ENCODE assay signal across 8 mouse cellular contexts in genomic region chrX:167208978-167209754, GRCm38 (mm10). TPM values are rescaled to one million over a fixed set of nuclear protein-coding genes. Genes with fewer than 3 reads are reported as not detected.
DNase-seq lines count a peak whose midpoint lies in the region; ATAC-seq and TF ChIP-seq lines count a peak whose summit lies in the region.

Gene Tmsb4x (minus strand): TSS chrX:167209315.

- peak within 1 kb of the TSS; percentile 83 for H3K9ac ChIP-seq in hindbrain, embryonic 16.5 days (ENCODE audit: low read depth, low read length)

- 17% methylated on average over 39 of the region's 39 CpGs for WGBS in hindbrain, embryonic 16.5 days

- peak within 1 kb of the TSS; percentile 79 for H3K27ac ChIP-seq in gastrocnemius, adult 2 months
- peak within 1 kb of the TSS; percentile 92 for H3K27ac ChIP-seq in hindbrain, embryonic 16.5 days (ENCODE audit: low read depth, low read length)

- DNase-seq in WW6 (ENCODE audit: low read depth, low spot score): peak; percentile 52
- DNase-seq in gastrocnemius, adult 2 months: peak; percentile 87
- peak in 1 of 2 experiments; percentile 69 for DNase-seq in left cerebral cortex, adult 8-10 months (ENCODE audit: low spot score in 2 of 2)
- DNase-seq in right cerebral cortex, adult 18-20 months: peak; percentile 71
- peak; percentile 43 for DNase-seq in urinary bladder, postnatal 10 days (ENCODE audit: low spot score)

- no peak for TF ChIP-seq CTCF in gastrocnemius, adult 2 months (IDR thresholded peaks at IDR 0.05)

- H3K27me3 ChIP-seq in hindbrain, embryonic 16.5 days (replicated peaks; ENCODE audit: control insufficient read depth, insufficient read depth, low read length): no peaks in the 10 kb centered on the region; the same call in 1 of the 2 replicates

- peak; percentile 62 for ATAC-seq in common myeloid progenitor, adult 5-6 weeks (replicated peaks; ENCODE audit: low read depth, poor library complexity, severe bottlenecking)
- ATAC-seq in hindbrain, embryonic 16.5 days: peak; percentile 93
- ATAC-seq in megakaryocyte, adult 5-6 weeks (ENCODE audit: poor library complexity, severe bottlenecking): peak; percentile 58

- H3K9me3 ChIP-seq in hindbrain, embryonic 16.5 days (ENCODE audit: control insufficient read depth, low read length): no peaks in the 10 kb centered on the region

- H3K4me3 ChIP-seq in gastrocnemius, adult 2 months: peak within 1 kb of the TSS; percentile 84
- peak within 1 kb of the TSS; percentile 53 for H3K4me3 ChIP-seq in hindbrain, embryonic 16.5 days (ENCODE audit: low read length)

- intact Hi-C loops in gastrocnemius, adult 2 months (cut with DNase I): loop anchor here (10.0 kb wide), 2 partner anchors 54 to 124 kb away; no protein-coding TSS in a partner anchor

- peaks cover 5% of the 10 kb centered on the region for H3K4me1 ChIP-seq in hindbrain, embryonic 16.5 days (ENCODE audit: control insufficient read depth, insufficient read depth, low read depth, low read length)

- H3K4me2 ChIP-seq in hindbrain, embryonic 16.5 days (ENCODE audit: low read length): peak within 1 kb of the TSS; percentile 61

- H3K36me3 ChIP-seq in hindbrain, embryonic 16.5 days (ENCODE audit: control insufficient read depth, insufficient read depth, low read length): no peaks in the 10 kb centered on the region

RNA-seq across cellular contexts. Expression of gene Tmsb4x, which starts in this region (rescaled TPM):
- total RNA-seq in common myeloid progenitor, adult 5-6 weeks (2017): 1,342 and 1,379 TPM in 2 replicates
- total RNA-seq in gastrocnemius, adult 2 months (2021): 100 to 1,000 TPM; 120 to 207 TPM
- polyA plus RNA-seq in hindbrain, embryonic 16.5 days (2015; fragmentation: Nextera tagmentation; extraction: Ambion mirVana): 4,367 and 4,892 TPM in 2 replicates
- 1,000 to 10,000 TPM; 1,163 to 1,347 (median 1,209) TPM for total RNA-seq in left cerebral cortex, adult 8-10 months (2022)
- total RNA-seq in megakaryocyte, adult 5-6 weeks (2015): 11,237 and 11,623 TPM in 2 replicates
- 5,986 and 6,405 TPM in 2 replicates for total RNA-seq in megakaryocyte, adult 5-6 weeks (2017)
